Mouse (Mus musculus) kidney, adult 2 months (tissue): ENCODE data around the gene Igfbp2.

Experiments
- CTCF ChIP-seq: fragments of 200-500 bp; conservative IDR thresholded peaks from 2 replicates; pipeline ENCODE4 v1.5.1; 2011; ENCODE audit warnings: low read depth, mild to moderate bottlenecking, control low read depth, low read length, moderate library complexity, mixed read lengths; ENCODE audit not compliant: insufficient read depth, insufficient read length
- POLR2A ChIP-seq: fragments of 200-500 bp; IDR thresholded peaks from one replicate; pipeline ENCODE4 v1.6.1; 2011; ENCODE audit warnings: low read depth, low read length, control low read depth

DNA sequence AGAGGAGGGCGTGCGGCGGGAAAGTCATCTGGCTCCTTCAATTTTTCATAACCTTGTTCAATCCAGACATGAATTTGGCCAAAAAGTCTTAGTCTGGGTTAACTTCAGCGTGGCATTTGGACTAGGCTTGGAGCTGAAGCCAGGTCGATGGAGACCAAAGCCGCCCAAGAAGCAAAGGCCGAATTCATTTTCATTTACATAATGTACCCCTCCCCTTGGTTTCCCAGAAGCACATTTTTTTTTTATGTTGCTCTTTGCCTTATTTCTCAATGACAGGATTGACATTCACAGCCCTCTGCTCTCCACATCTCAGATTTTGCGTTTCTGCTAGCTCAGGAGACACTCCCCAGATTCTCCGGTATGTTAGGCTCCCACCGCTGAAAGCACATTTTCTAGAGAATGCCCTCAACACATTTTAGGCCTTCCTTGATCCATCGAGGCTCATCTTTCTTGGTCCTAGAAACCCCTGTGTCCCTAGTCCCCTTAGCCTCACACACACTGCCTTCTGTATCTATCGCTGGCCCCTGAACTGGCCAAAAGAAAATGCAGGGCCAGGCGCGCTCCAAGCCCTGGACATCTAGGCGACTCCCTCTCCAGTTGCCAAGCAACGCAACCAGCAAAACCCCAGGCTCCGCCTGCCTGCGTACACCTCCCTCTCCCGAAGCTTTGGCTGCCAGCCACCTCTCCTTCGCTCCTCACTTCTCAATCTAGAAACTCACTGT is 46.5 kb downstream of the Igfbp2 start:
- TF ChIP-seq CTCF (no peak), POLR2A (no peak)
